Mouse (Mus musculus) lung, postnatal 25 days (tissue): ENCODE measurements around the gene Stpg1.

ENCODE experiments used
- DNase-seq: peaks from one replicate; pipeline ENCODE4 v3.0.0; 2022; ENCODE audit warnings: low spot score

The Stpg1 gene

GRCm38 (mm10) chr4:135494521-135495396 is at the start of gene Stpg1, which contains the start of gene Nipal3:
Gene Stpg1, plus strand, starts transcription at chr4:135494790.
Gene Nipal3, minus strand, starts transcription at chr4:135495038.
- DNase-seq: peak; percentile 96

DNA sequence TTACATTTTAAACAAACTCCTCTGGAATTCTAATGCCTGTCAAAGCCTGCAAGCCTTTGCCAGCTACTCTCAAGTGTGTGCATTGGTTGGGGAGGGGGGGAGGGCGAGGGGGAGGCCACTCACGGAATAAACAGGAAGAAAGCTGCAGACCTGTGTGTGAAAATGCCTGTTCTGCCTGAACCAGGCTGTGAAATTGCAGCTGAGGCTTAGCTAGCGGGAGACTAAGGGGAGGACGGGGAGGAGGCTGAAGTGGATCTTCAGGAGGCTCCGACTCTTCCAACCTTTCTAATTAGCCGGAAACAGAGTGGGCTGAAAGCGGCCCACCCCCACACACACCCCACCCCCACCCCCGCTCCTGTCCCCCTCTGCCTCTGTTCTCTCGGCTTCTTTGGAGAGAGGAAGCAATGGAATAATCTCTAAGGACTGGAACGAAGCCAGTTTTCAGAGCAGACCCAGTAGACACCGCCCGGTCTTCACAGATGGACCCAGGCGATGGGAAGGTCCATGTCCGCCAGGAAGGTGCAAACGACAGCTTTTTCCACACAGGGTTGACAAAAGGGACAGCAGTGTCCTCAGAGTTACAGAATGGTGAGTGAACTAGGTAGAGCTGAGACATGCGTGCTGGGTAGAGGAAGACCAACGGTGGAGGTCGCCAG is 43.1 kb upstream of the Stpg1 start:
- peak; percentile 16 for DNase-seq

DNA sequence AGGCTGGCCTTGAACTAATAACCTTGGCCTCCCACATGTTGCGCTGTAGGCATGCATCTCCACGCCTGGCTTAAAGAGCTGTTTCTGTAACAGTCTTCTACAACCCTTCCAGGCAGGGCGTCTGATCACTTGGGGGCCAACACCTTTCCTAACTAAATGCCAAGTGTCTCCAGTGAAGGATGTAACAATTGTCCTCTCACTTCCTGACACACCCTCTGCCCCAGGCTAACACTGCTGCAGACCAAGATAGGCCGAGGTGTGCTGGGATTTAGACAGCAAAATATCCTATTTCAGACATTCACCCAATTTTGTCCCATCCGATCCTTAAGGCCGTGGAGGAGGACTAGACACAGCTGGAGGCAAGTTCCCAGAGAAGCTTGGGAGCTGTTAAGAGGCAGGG is 41.4 kb upstream of the Stpg1 start:
- peak; percentile 14 for DNase-seq

DNA sequence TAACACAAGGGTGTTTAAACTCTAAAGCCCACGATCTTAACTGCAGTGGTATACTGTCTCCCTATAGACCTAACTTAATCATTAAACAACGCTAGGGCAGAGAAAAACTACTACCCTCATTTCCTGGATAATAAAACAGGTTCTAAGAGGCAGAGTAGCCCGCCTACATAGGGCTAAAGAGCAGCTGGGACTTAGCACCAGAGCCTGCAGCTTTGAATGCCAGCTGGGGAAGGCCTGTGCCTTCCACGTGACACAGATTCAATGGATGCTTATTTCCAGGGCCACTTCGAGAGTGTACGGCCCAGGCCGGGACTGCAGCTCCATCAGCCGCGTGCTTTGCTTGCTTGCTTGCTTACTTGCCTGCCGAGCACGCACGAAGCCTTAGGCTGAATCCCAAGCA is 41.0 kb upstream of the Stpg1 start:
- peak; percentile 14 for DNase-seq

DNA sequence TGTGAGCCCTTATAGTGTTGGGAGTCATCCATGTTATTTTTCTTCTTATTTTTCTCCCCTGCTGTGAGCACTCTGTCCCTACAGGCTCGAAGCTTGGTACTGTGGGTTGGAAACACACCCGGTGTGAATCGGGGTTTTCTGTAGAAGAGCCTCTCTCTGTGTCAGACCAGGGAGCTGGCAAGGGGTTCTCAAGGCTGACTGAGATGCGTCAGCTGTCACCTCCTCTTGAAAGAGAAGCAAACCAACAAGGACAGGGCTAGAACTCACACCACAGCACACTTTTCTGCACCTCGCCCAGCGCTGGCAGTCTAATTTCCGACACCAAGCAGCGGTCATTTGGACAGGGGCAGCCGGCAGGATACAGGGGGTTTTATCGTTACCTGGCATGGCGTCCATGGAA is 31.2 kb upstream of the Stpg1 start:
- DNase-seq: no peak

DNA sequence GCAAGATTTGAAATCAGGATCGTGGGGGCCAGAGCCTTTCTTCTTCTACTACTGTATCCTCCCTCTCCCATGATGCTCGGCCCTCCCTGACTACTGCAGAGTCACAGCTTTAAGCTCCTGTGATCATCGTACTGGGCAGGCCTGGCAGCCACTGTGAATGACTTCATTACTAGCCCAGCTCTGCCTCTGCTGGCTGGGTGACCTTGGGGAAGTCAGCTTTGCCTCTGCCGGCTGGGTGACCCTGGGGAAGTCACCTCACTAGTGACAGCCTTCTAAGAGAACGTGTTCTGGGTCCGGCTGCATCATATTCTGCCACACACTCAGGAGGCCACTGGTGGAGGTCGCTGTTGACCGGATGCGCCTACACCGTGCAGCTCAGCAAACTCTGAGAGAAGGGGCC is 16.7 kb upstream of the Stpg1 start:
- no peak for DNase-seq

DNA sequence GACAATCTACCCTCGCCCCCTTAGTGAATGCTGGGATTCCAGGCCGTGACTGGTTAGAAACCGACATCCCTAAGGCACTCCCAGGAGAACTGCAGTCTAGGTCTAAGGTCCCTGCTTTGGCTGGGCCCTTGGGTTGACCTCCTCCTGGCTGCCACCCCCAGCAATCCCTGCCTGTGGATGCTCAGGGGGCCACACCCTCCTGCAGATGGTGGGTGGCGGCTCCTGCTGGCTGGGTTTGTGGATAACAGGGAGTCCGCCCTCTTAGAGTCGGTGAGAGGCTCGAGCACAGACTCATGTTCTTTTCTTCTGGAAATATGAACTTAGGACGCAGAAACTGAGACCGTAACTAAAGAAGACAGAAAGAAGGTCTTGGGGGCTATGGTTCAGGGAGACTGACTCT is 14.2 kb upstream of the Stpg1 start:
- DNase-seq: no peak

DNA sequence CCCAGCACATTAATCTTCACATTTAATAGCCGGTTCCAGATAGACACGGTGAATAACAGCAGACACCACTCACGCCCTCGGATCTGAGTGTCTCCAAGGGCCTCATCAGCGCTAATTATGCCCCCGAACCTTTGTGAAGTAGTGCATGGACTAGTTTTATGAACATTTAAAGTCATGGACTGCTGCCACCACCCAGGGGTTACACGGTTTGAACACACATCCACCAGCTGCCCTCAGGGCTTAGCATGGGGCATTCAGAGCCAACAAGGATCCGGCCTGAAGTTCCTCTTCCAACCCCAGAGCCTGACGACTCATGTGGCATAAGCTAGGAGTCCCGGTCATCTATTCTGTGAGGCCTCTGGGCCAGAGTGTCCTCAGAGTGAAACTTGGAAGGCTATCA is 9.5 kb upstream of the Stpg1 start:
- no peak for DNase-seq

- no peak for DNase-seq
These were observed 8.2 kb upstream of the Stpg1 start for GRCm38 (mm10) chr4:135486352-135486751.

- DNase-seq: no peak
These were observed 5.3 kb upstream of the Stpg1 start for GRCm38 (mm10) chr4:135489256-135489655.

GRCm38 (mm10) chr4:135493271-135493670 is 1.3 kb upstream of the Stpg1 start:
- DNase-seq: peak; percentile 30

DNA sequence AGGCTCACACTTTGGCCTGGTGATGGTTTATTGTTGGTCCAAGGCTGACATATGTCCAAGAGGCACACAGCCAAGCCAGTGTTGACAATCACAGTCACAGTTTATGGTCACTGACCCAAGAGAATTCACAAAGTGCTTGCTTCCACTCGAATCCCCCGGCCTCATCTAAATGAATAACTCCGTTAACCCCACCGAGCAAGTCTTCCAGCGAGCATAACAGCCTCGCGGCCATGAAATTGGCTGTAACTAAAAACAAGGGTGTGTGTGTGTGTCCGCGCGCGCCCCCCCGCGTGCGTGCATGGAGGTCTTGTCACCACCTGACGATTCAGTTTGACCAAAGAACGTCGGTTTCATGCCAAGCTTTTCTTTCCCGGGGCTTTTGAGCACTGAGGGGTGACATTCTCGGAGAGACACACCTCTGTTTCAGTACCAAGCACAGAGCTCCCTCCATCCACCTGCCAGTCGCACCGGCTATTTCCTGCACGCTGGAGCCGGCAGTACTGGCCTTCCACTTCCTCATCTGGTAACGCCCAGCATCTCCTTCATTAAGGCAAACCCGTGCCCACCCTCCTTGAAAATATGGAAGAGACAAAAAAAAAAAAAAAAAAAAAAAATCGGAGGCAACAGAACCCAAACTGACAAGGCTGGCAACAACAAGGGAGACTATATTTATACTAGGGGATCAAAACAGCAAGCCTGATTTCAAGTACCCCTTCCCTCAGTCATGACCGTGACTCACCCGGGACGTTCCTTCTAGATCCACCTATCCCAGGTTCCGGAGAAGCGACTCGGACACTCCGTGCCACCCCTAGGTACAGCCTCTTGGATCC is 684 bp upstream of the Stpg1 start:
- DNase-seq: peak; percentile 52

DNA sequence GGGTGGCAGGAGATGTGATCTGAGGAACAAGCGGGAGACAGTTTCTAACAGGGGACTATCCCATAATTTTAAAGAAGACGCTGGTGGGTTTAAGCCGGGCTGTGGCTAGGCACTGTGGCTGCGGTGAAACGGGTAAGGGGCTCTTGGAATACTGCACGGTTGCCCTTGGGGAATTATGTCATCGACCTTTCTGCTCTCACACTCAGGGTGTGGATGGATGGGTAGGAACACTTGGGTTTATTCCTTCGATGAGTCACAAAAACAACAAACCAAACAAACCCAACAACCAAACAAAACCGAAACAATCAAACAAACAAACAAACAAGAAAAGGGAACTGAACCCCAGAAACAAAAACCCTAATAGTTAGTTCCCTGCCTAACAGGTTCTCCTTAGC is 804 bp downstream of the Stpg1 start:
- DNase-seq: no peak

DNA sequence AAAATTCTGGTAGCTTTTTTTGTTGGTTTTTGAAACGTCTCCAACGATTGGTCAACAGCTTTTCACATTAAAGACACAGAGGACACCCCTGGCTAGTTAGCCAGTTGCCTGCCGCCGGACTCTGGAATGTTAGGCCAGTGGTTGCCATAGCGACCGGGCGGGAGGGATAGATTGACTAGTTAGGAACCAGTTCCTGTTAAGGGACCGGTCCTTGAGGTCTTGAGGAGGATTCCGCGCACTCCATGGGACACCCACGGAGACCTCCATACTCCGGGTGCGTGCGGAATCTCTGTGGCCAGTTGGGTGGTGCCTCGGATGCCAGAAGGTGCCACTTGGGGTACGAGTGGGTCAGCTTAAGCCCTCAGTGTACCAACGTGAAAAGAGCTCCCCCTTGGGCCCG is 1.2 kb downstream of the Stpg1 start:
- peak; percentile 62 for DNase-seq

- peak; percentile 66 for DNase-seq
These were observed 3.5 kb downstream of the Stpg1 start for GRCm38 (mm10) chr4:135498136-135498535.

DNA sequence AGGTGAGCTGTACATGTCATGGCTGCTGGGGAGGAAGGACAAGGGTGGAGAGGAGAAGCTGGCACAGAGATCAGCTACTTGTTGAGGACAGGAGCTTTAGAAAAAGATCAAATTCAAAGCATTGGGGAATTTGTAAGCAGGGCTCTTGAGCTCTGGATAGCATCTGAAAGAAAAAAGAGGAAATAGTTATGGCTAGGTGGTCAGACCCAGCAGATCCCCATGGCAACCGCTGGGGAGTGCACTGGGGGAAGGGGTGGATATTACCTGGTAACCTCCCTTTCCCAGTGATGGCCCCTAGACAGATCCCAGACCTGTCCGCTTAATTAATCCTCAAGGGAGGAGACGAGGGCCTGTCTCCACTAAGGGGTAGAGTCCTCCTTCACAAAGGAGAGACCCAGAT is 5.2 kb downstream of the Stpg1 start:
- no peak for DNase-seq

GRCm38 (mm10) chr4:135501587-135501986 is 7.0 kb downstream of the Stpg1 start:
- DNase-seq: no peak

GRCm38 (mm10) chr4:135505794-135506193 is 11.2 kb downstream of the Stpg1 start:
- no peak for DNase-seq

GRCm38 (mm10) chr4:135507547-135508350 is 13.2 kb downstream of the Stpg1 start:
- DNase-seq: peak; percentile 15

DNA sequence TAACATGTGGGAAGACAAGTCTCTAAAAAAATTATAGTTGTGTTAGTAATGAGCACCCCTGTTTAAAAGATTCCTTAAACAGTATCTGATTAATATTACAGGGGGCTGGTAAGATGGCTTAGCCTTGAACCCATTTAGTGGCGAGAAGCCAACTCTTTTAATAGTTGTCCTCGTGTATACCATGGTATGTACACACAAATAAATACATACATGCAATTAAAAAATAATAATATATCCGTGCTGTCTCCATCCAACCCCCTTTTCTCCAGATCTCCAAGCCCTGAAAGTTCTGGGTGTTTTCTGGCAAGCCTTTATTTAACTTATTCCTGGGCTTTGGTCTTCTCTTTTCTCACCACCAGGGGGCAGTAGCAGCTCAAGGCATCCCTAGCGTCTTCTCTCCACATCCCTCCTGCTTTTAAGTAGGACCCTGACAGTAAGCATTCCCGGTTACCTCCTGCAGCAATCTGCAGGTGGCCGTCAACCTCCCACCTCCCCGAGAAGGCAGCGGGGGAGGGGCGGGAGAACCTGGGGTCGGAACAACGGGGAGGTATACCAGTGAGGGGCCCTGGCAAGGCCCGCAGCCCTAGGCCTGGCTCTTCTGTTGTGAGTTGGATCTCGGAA is 13.9 kb downstream of the Stpg1 start:
- DNase-seq: peak; percentile 68

DNA sequence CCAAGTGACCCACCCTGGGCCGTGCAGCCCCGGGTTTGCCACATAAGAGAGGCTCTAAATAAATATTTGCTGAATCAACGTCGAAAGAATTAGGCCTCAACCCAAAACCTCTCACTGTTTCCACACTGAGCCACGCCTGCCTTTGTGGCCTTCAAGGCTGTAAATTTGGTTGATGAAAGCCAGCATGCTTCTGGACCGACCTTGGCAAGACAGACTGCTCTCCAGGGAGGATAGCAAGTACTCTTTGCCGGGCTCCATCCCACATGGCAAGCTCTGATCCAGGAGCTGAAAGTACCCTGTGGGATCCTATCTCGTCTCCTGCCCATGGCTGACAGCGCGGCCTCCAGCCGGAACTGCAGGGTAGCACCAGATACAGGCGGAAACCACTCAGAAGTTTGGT is 14.9 kb downstream of the Stpg1 start:
- DNase-seq: no peak
